Mouse (Mus musculus) stomach, embryonic 15.5 days (tissue): ENCODE results near the gene Crtc2. TPM values are rescaled to one million over a fixed set of nuclear protein-coding genes. Genes with fewer than 3 reads are reported as not detected.
A peak's percentile ranks its signal among the peaks of the same experiment; 100 is the strongest.

Source experiments
- ATAC-seq: fragments of 200-750 bp; cut with Nextera tagmentation; 2 replicates; pipeline ENCODE4 v1.8.0; 2017; ENCODE audit warnings: low read depth, moderate number of reproducible peaks, moderate TSS enrichment; ENCODE audit not compliant: insufficient read depth, low FRiP score
- H3K27ac ChIP-seq: fragments of 300-500 bp; sonication (generic); 2 replicates; pipeline ENCODE4 v1.5.1; 2015; ENCODE audit warnings: mild to moderate bottlenecking, inconsistent platforms
- H3K27me3 ChIP-seq: fragments of 300-500 bp; sonication (generic); replicated peaks from 2 replicates; pipeline ENCODE4 v1.6.1; 2015; ENCODE audit warnings: inconsistent platforms
- H3K36me3 ChIP-seq: fragments of 300-500 bp; sonication (generic); 2 replicates; pipeline ENCODE4 v1.6.1; 2015; ENCODE audit warnings: inconsistent platforms
- H3K4me1 ChIP-seq: fragments of 300-500 bp; sonication (generic); 2 replicates; pipeline ENCODE4 v1.6.1; 2015; ENCODE audit warnings: inconsistent platforms
- H3K4me2 ChIP-seq: fragments of 300-500 bp; sonication (generic); 2 replicates; pipeline ENCODE4 v1.6.1; 2015; ENCODE audit warnings: mild to moderate bottlenecking, inconsistent platforms
- H3K4me3 ChIP-seq: fragments of 300-500 bp; sonication (generic); replicated peaks from 2 replicates; pipeline ENCODE4 v1.5.1; 2015; ENCODE audit warnings: inconsistent platforms
- H3K9ac ChIP-seq: fragments of 300-500 bp; sonication (generic); 2 replicates; pipeline ENCODE4 v1.6.1; 2015; ENCODE audit warnings: inconsistent platforms
- H3K9me3 ChIP-seq: fragments of 300-500 bp; sonication (generic); 2 replicates; pipeline ENCODE4 v1.6.1; 2016; ENCODE audit warnings: inconsistent platforms
- WGBS: fragments of 180-500 bp; shearing (Covaris S2); methylation state at CpG from one replicate; pipeline ENCODE4 v1.1.7; 2015; 5-methylcytosine and 5-hydroxymethylcytosine counted together
- polyA plus RNA-seq: library from polyadenylated mRNA; unstranded; fragments of >200 nt; fragmentation: Nextera tagmentation; extraction: Ambion mirVana; gene quantifications from 2 replicates; pipeline ENCODE4 v1.2.1, GENCODE M21; 2015

Gene Crtc2
- 16.5 and 22.3 TPM in 2 replicates for polyA plus RNA-seq

- Histone ChIP-seq H3K9ac (peak within 1 kb of the TSS; percentile 74), H3K4me3 (peak within 1 kb of the TSS; percentile 97), H3K4me2 (peak within 1 kb of the TSS; percentile 75), H3K27ac (peak within 1 kb of the TSS; percentile 90), H3K27me3 (no peaks in the 10 kb centered on the region), H3K36me3 (peaks cover 13% of the 10 kb centered on the region; the same call in 1 of the 2 replicates), H3K9me3 (no peaks in the 10 kb centered on the region), H3K4me1 (peaks cover 18% of the 10 kb centered on the region)
- peak; percentile 99 for ATAC-seq
- WGBS: 2% methylated on average over 39 of the region's 40 CpGs
Observed at GRCm38 (mm10) chr3:90253653-90254418, at the start of gene Crtc2. Crtc2 (plus strand) TSS chr3:90254163.

- Histone ChIP-seq H3K27me3 (no peaks in the 10 kb centered on the region), H3K9ac (no peak overlapping the region), H3K4me1 (no peaks in the 10 kb centered on the region), H3K36me3 (peaks cover 8% of the 10 kb centered on the region; the same call in 1 of the 2 replicates), H3K4me2 (no peak overlapping the region), H3K9me3 (no peaks in the 10 kb centered on the region), H3K27ac (no peak overlapping the region), H3K4me3 (no peak overlapping the region)
- no peak for ATAC-seq
- WGBS: 95% methylated on average over 2 of the region's 2 CpGs
Observed at GRCm38 (mm10) chr3:90204582-90204981, 49.4 kb upstream of the Crtc2 start.

- 82% methylated on average over 2 of the region's 2 CpGs for WGBS
- no peaks in the 10 kb centered on the region for H3K27me3 ChIP-seq
- H3K9ac ChIP-seq: no peak overlapping the region
- no peaks in the 10 kb centered on the region for H3K9me3 ChIP-seq
- H3K4me2 ChIP-seq: no peak overlapping the region
- H3K36me3 ChIP-seq: peaks cover 30% of the 10 kb centered on the region; the same call in 1 of the 2 replicates
- peaks cover 10% of the 10 kb centered on the region; the same call in 1 of the 2 replicates for H3K4me1 ChIP-seq
- H3K27ac ChIP-seq: no peak overlapping the region
- no peak for ATAC-seq
- no peak overlapping the region for H3K4me3 ChIP-seq
Observed at GRCm38 (mm10) chr3:90208662-90209061, 45.3 kb upstream of the Crtc2 start.

GRCm38 (mm10) chr3:90209908-90210566 lies 43.9 kb upstream of the Crtc2 start:
- Histone ChIP-seq H3K4me1 (peaks cover 10% of the 10 kb centered on the region; the same call in 1 of the 2 replicates), H3K4me3 (no peak overlapping the region), H3K9me3 (no peaks in the 10 kb centered on the region), H3K9ac (no peak overlapping the region), H3K27ac (no peak overlapping the region), H3K36me3 (peaks cover 30% of the 10 kb centered on the region; the same call in 1 of the 2 replicates), H3K4me2 (no peak overlapping the region), H3K27me3 (no peaks in the 10 kb centered on the region)
- WGBS: 89% methylated on average over 5 of the region's 5 CpGs
- ATAC-seq: no peak

DNA sequence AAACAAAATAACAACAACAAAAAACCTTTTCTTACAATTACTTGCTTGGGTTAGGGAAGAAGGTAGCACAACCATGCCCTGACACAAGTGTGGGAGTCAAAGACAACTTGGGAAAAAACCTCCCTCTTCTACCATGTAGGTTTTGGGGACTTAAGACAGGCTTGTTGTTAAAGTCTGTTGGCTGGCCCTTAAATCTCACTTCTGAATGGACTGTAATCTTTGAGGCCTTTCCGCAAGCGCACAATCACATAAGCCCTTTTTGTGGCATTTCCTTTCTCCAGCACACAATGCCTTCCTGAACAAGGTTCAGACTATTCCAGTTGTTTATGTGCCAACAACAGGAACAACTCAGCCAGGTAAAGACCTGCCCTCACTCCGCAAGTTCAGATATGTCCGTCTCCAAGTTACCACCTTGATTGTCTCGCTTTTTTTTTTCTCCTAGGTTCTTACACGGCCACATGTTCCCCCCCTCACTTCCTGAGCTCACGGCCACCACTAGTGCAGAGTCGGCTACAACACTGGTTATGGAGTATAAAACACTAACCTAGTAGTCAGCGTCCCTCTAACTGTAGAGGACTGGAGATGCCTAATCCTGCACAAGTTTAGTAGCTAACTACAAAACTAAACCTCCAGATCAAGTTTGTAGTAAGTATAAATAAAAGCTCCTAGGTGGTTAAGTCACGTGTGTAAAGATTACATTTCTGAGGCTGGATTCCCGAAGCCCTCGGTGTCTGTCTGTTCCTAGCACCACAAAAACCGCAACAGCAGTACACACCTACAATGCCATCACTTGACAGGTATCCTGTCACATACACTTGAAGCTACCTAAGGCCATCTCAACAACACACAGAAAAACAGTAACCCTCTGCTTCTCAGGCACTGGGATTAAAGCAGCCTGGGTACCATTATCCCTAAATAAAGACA lies 42.2 kb upstream of the Crtc2 start:
- H3K36me3 ChIP-seq: peaks cover 30% of the 10 kb centered on the region; the same call in 1 of the 2 replicates
- WGBS: 70% methylated on average over 13 of the region's 13 CpGs
- H3K9me3 ChIP-seq: no peaks in the 10 kb centered on the region
- peaks cover 10% of the 10 kb centered on the region; the same call in 1 of the 2 replicates for H3K4me1 ChIP-seq
- H3K27ac ChIP-seq: no peak overlapping the region
- H3K4me2 ChIP-seq: peak overlapping the region; percentile 87
- peak overlapping the region; percentile 73 for H3K4me3 ChIP-seq
- H3K27me3 ChIP-seq: no peaks in the 10 kb centered on the region
- no peak for ATAC-seq
- no peak overlapping the region for H3K9ac ChIP-seq

GRCm38 (mm10) chr3:90212723-90213122 lies 41.2 kb upstream of the Crtc2 start:
- Histone ChIP-seq H3K9me3 (no peaks in the 10 kb centered on the region), H3K4me1 (peaks cover 10% of the 10 kb centered on the region; the same call in 1 of the 2 replicates), H3K27me3 (no peaks in the 10 kb centered on the region), H3K27ac (no peak overlapping the region; the same call in 1 of the 2 replicates), H3K9ac (peak overlapping the region; percentile 82; the same call in 1 of the 2 replicates), H3K36me3 (peaks cover 30% of the 10 kb centered on the region; the same call in 1 of the 2 replicates), H3K4me3 (peak overlapping the region; percentile 73), H3K4me2 (peak overlapping the region; percentile 87)
- 11% methylated on average over 5 of the region's 5 CpGs for WGBS
- no peak for ATAC-seq

- Histone ChIP-seq H3K36me3 (peaks cover 30% of the 10 kb centered on the region; the same call in 1 of the 2 replicates), H3K4me1 (peaks cover 10% of the 10 kb centered on the region; the same call in 1 of the 2 replicates), H3K9me3 (no peaks in the 10 kb centered on the region), H3K4me2 (peak within 1 kb of the TSS; percentile 87), H3K9ac (peak within 1 kb of the TSS; percentile 82), H3K27ac (peak within 1 kb of the TSS; percentile 85), H3K27me3 (no peaks in the 10 kb centered on the region), H3K4me3 (peak within 1 kb of the TSS; percentile 73)
- WGBS: under 1% methylated on average over 42 of the region's 42 CpGs
- ATAC-seq: peak; percentile 92
Observed at GRCm38 (mm10) chr3:90213377-90213866, 40.5 kb upstream of the Crtc2 start, which contains the start of the genes Rps27 and Rab13. Rps27 (minus strand) TSS chr3:90213651. Rab13 (plus strand) TSS chr3:90213695.

DNA sequence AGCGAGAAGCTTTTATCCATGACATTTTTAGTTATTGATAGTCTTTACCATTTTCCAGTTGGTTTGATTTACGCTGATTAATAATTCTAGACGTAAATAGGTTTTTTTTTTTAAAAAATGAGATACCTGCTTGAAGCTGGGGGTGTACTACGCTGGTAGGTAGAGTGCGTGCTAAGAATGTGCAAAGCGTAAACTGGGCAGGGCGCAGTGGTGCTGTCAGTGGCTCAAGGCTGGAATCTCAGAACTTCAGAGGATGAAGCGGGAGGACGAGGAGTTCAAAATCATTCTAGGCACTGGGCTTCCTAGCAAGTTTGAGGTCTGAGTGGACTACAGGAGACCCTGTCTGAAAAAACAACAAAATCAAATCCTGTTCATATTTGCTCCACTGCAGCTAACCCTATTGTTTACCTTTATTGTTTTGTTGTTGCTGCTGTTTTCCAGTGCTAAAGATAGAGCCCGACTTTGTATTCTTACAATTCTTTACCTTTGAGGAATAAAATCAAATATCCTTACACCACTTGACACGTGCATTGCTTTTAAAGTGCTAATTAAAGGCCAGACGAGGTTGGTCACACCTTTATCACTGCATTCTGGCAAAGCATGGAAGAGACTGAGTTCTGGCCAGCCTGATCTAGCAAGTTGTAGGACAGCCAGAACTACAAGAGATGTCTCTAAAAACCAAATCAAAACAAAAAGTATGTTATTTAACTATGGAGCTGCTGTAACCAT lies 39.8 kb upstream of the Crtc2 start:
- Histone ChIP-seq H3K27ac (peak overlapping the region; percentile 85; the same call in 1 of the 2 replicates), H3K36me3 (peaks cover 23% of the 10 kb centered on the region; the same call in 1 of the 2 replicates), H3K4me2 (peak overlapping the region; percentile 67), H3K9ac (no peak overlapping the region), H3K27me3 (no peaks in the 10 kb centered on the region), H3K4me1 (peaks cover 10% of the 10 kb centered on the region; the same call in 1 of the 2 replicates), H3K9me3 (no peaks in the 10 kb centered on the region), H3K4me3 (peak overlapping the region; percentile 73)
- no peak for ATAC-seq
- 14% methylated on average over 12 of the region's 12 CpGs for WGBS

DNA sequence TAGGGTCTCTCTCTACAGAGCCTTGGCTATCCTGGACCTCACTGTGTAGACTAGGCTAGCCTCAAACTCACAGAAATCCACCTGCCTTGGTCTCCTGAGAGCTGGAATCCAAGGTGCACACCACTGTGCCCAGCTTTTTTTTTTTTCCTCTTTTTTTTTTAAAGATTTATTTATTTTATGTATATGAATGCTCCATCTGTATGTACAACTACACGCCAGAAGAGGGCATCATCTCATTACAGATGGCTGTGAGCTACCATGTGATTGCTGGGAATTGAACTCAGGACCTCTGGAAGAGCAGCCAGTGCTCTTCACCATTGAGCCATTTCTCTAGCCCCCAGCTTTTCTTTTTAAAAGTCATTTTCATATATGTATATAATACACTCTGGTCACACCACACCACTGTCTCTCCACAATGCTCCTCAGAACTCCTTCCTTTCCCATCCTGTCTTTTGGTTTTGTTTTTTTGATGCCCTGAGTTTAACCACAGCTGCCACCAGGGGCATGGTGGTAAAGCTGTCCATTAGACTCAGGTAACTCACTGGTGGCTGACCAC lies 38.1 kb upstream of the Crtc2 start:
- H3K4me2 ChIP-seq: no peak overlapping the region

DNA sequence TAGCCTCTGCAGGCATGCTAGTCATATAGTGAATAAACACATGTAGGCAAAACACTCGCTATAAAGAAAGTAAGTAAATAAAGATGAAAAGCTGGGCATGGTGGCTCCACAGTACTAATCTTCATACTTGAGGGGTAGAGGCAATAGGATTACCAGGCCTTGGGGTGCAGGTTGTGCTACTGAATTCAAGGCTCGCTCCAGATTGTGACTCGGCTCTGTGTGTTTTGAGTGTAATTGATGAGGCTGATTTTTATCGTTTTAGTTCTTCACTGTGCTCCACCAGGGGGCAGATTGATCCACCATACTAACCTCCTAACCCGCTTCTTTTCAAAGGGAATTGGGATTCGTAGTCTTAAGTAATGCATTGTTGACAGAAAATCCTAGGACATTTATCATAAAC lies 33.9 kb upstream of the Crtc2 start:
- ATAC-seq: no peak
- H3K27me3 ChIP-seq: no peaks in the 10 kb centered on the region
- WGBS: 8% methylated on average over 6 of the region's 6 CpGs
- peak overlapping the region; percentile 91 for H3K27ac ChIP-seq
- H3K4me3 ChIP-seq: peak overlapping the region; percentile 52
- H3K4me2 ChIP-seq: peak overlapping the region; percentile 69
- peaks cover 12% of the 10 kb centered on the region; the same call in 1 of the 2 replicates for H3K4me1 ChIP-seq
- no peaks in the 10 kb centered on the region for H3K9me3 ChIP-seq
- 0 out of 2 replicates have a peak, but pooled peaks cover 5% of the 10 kb centered on the region for H3K36me3 ChIP-seq
- no peak overlapping the region for H3K9ac ChIP-seq

More for the DNA sequence above, 38.1 kb upstream of the Crtc2 start:
- no peak for ATAC-seq
- Histone ChIP-seq H3K27ac (no peak overlapping the region), H3K9me3 (no peaks in the 10 kb centered on the region), H3K9ac (no peak overlapping the region), H3K27me3 (no peaks in the 10 kb centered on the region), H3K4me1 (peaks cover 14% of the 10 kb centered on the region; the same call in 1 of the 2 replicates), H3K4me3 (no peak overlapping the region), H3K36me3 (peaks cover 12% of the 10 kb centered on the region; the same call in 1 of the 2 replicates)
- 52% methylated on average over 1 of the region's 1 CpGs for WGBS
